Mouse (Mus musculus) adrenal gland (tissue): ENCODE data around the gene Rdh19.
"Not testable (repeated sequence)": the region's sequence is repeated elsewhere in the genome, so short reads cannot be mapped to it uniquely, and the experiment has no call there.

Source experiments
- intact Hi-C: fragments of 180-260 bp; cut with DNase I; formaldehyde crosslinking; loops from one replicate; pipeline ENCODE4 v1.15.1; 2025
- long read RNA-seq, 2 experiments: library from polyadenylated mRNA; unstranded; transcript quantifications; one replicate each; pipeline ENCODE4 v2.0.0; 2020; ENCODE audit warnings: borderline replicate concordance in 1 of 2; ENCODE audit not compliant: insufficient replicate concordance in 1 of 2

Gene Rdh19
- long read RNA-seq, experiment 1, result 0 reads
- long read RNA-seq, experiment 2, result 0 reads

- intact Hi-C loops, result no loop called here
These were observed at the start of gene Rdh19 for GRCm38 (mm10) chr10:127849628-127850027. TSS of gene Rdh19 (plus strand) at chr10:127849928.

GRCm38 (mm10) chr10:127800891-127801290, 48.8 kb upstream of the Rdh19 start, which contains the start of gene Rdh16:
TSS of gene Rdh16 (plus strand) at chr10:127801152.
- intact Hi-C loops, result no loop called here

- intact Hi-C loops, result no loop called here
These were observed 48.1 kb upstream of the Rdh19 start for GRCm38 (mm10) chr10:127801612-127802011.

GRCm38 (mm10) chr10:127802236-127802635, 47.5 kb upstream of the Rdh19 start:
- intact Hi-C loops, result no loop called here

- intact Hi-C loops, result no loop called here
These were observed 45.3 kb upstream of the Rdh19 start for GRCm38 (mm10) chr10:127804416-127804815.

GRCm38 (mm10) chr10:127815888-127816287, 33.8 kb upstream of the Rdh19 start:
- intact Hi-C loops, result no loop called here

- intact Hi-C loops, result not testable (repeated sequence)
These were observed 32.3 kb upstream of the Rdh19 start for GRCm38 (mm10) chr10:127817268-127817910.

GRCm38 (mm10) chr10:127821806-127822205, 27.9 kb upstream of the Rdh19 start:
- intact Hi-C loops, result not testable (repeated sequence)

- intact Hi-C loops, result no loop called here
These were observed 24.3 kb upstream of the Rdh19 start for GRCm38 (mm10) chr10:127825386-127825785.

GRCm38 (mm10) chr10:127829121-127829520, 20.6 kb upstream of the Rdh19 start:
- intact Hi-C loops, result no loop called here

- intact Hi-C loops, result not testable (repeated sequence)
These were observed 15.5 kb upstream of the Rdh19 start for GRCm38 (mm10) chr10:127834186-127834585.

- intact Hi-C loops, result no loop called here
These were observed 14.4 kb upstream of the Rdh19 start for GRCm38 (mm10) chr10:127835292-127835691.

- intact Hi-C loops, result not testable (repeated sequence)
These were observed 11.9 kb upstream of the Rdh19 start for GRCm38 (mm10) chr10:127837793-127838192.

- intact Hi-C loops, result no loop called here
These were observed 11.2 kb upstream of the Rdh19 start for GRCm38 (mm10) chr10:127838539-127838938.

- intact Hi-C loops, result no loop called here
These were observed 9.0 kb upstream of the Rdh19 start for GRCm38 (mm10) chr10:127840776-127841175.

- intact Hi-C loops, result not testable (repeated sequence)
These were observed 3.8 kb upstream of the Rdh19 start for GRCm38 (mm10) chr10:127845945-127846344.

GRCm38 (mm10) chr10:127848089-127848488, 1.6 kb upstream of the Rdh19 start:
- intact Hi-C loops, result no loop called here

- intact Hi-C loops, result no loop called here
These were observed 6.6 kb downstream of the Rdh19 start for GRCm38 (mm10) chr10:127856376-127856775.

GRCm38 (mm10) chr10:127864931-127865330, 15.2 kb downstream of the Rdh19 start:
- intact Hi-C loops, result no loop called here

GRCm38 (mm10) chr10:127866232-127866631, 16.5 kb downstream of the Rdh19 start, which contains the start of gene Rdh16f2:
TSS of gene Rdh16f2 (plus strand) at chr10:127866474.
- intact Hi-C loops, result no loop called here

GRCm38 (mm10) chr10:127872484-127872883, 22.8 kb downstream of the Rdh19 start:
- intact Hi-C loops, result loop anchor here (2.0 kb wide), 1 partner anchor 64 kb away; no protein-coding TSS in a partner anchor

- intact Hi-C loops, result no loop called here
These were observed 28.0 kb downstream of the Rdh19 start for GRCm38 (mm10) chr10:127877681-127878080.
